Mouse (Mus musculus) brain, embryonic 14.5 days (tissue): ENCODE data around the gene Fmnl1.

Experiments used
- CTCF ChIP-seq: fragments of 200-500 bp; IDR thresholded peaks from 2 replicates; pipeline ENCODE4 v1.5.1; 2012; ENCODE audit warnings: inconsistent platforms, mild to moderate bottlenecking, moderate library complexity, borderline replicate concordance; ENCODE audit not compliant: insufficient read depth, insufficient read length; ENCODE audit errors: extremely low read depth
- POLR2A ChIP-seq: fragments of 200-500 bp; IDR thresholded peaks from 2 replicates; pipeline ENCODE4 v1.6.1; 2012; ENCODE audit warnings: mild to moderate bottlenecking, inconsistent platforms, borderline replicate concordance; ENCODE audit not compliant: poor library complexity, insufficient read depth, insufficient read length, severe bottlenecking; ENCODE audit errors: extremely low read depth

DNA sequence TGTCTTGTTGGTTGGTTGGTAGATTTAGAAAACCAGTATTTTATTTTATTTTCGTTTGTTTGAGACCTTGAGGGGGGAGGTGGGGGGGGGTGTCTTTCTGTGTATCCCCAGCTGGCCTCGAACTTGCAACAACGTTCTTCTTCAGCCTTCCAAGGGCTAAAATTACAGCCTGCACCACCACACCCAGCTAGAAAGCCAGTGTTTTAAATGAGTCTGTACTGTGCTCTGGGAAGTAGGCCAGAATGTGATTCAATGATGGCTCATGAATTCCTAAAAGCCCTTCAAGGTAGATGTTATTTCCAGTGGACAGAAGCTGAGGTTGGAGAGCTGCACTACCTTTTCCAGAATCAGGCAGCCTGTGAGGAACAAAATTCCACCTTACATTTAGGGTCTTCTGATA lies 36.7 kb upstream of the Fmnl1 start:
- TF ChIP-seq POLR2A, result no peak
- TF ChIP-seq CTCF, result no peak
